Mouse (Mus musculus): Measurements from ENCODE around the gene Dtymk. TPM values are rescaled to one million over a fixed set of nuclear protein-coding genes. Genes with fewer than 3 reads are reported as not detected.
"Not testable (repeated sequence)": the region's sequence is repeated elsewhere in the genome, so short reads cannot be mapped to it uniquely, and the experiment has no call there.

The Dtymk gene
- polyA plus RNA-seq, 1 experiment from 2014 or later: 294 TPM

DNA sequence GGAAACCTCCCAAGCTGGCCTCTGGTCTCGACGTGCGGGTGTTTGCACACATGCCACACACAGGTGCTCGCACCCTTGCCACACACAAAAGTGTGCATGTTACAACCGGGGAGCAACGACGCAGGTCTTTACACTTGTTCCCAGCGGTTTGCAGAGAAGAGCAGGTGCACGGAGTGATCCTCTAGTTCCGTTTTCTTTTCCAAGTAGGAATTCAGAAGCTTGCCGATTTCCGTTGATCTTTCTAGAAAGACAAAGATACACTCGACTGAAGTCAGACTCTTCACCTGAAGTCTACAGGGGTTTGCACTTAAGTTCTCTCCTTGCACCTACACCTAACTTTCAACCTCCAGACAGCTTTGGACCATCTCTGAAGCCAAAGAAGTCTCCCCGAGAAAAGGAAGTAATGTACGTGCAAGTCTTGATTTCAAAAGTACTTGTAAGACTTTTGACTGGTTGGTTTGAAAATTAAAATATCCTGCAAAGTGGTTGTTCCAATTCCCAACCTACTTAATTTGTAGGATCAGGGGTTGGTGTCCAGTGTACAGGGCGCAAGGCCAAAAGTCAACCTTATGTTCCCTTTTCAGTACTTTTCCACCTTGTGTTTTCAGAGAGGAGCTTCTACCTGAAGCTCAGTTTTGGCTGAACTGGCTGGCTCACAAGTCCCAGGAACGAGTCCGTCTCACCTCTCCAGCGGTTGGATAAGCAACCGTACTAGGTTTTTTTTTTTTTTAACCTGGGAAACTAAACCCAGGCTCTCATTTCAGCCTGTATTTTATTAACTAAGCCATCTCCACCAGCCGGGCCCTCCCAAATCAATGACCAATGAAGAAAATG lies 847 bp downstream of the Dtymk start:
- peak overlapping the region; percentile 92 for H3K27ac ChIP-seq (replicated peaks)
- no peaks in the 10 kb centered on the region for H3K9me3 ChIP-seq (replicated peaks)
- H3K27me3 ChIP-seq (ENCODE audit: low read depth, poor library complexity, severe bottlenecking): no peaks in the 10 kb centered on the region
- peaks cover 44% of the 10 kb centered on the region for H3K4me1 ChIP-seq
- H3K4me3 ChIP-seq: peak overlapping the region; percentile 86
- WGBS: 79% methylated on average over 21 of the region's 21 CpGs
- peaks cover 55% of the 10 kb centered on the region for H3K36me3 ChIP-seq
- no peak for DNase-seq (ENCODE audit: low spot score)

DNA sequence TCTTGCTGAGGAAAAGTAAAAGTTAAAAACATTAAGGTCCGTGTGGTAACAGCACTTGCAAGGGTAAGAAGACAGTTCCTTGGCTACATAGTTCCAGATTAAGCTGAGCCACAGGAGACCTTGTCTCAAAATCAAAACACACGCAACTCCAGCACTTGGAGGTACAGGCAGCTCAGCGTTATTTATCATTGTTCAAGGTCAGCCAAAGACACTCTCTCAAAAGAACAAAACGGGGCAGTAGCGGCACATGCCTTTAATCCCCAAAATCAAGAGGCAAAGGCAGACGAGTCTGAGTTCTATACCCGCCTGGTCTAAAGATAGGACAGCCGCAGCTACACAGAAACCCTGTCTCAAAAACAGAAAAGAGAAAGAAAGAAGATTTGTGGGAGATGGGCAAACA lies 5.8 kb downstream of the Dtymk start:
- Histone ChIP-seq H3K27ac (replicated peaks) (no peak overlapping the region), H3K4me1 (peaks cover 7% of the 10 kb centered on the region), H3K36me3 (peaks cover 99% of the 10 kb centered on the region), H3K4me3 (no peak overlapping the region), H3K27me3 (ENCODE audit: low read depth, poor library complexity, severe bottlenecking) (no peaks in the 10 kb centered on the region), H3K9me3 (replicated peaks) (peaks cover 7% of the 10 kb centered on the region; the same call in 1 of the 2 replicates)
- DNase-seq (ENCODE audit: low spot score): no peak
- 91% methylated on average over 8 of the region's 8 CpGs for WGBS

DNA sequence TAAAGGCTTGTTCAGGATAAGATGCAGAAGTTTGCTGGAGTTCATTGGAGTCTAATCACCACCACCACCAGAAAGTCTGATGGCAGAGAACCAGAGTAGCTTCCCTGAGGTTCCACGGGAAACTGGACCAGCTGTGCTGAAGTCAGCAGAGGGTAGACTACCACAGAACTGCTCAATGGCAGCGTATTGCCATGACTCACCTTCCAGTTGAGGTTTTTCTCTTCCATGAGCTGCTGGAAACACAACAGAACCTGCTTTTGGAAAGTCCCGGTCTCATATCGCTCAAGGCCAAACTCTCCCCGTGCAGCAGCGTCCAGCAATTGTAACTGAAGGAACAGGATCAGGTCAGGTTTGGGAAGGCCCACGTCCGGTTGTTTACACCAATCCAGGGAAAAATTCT lies 7.2 kb downstream of the Dtymk start:
- Histone ChIP-seq H3K4me3 (no peak overlapping the region), H3K36me3 (peaks cover 100% of the 10 kb centered on the region), H3K27me3 (ENCODE audit: low read depth, poor library complexity, severe bottlenecking) (no peaks in the 10 kb centered on the region), H3K9me3 (replicated peaks) (peaks cover 7% of the 10 kb centered on the region; the same call in 1 of the 2 replicates), H3K4me1 (0 out of 2 replicates have a peak, but pooled peaks cover 3% of the 10 kb centered on the region), H3K27ac (replicated peaks) (no peak overlapping the region)
- DNase-seq (ENCODE audit: low spot score): no peak
- WGBS: 94% methylated on average over 8 of the region's 8 CpGs

DNA sequence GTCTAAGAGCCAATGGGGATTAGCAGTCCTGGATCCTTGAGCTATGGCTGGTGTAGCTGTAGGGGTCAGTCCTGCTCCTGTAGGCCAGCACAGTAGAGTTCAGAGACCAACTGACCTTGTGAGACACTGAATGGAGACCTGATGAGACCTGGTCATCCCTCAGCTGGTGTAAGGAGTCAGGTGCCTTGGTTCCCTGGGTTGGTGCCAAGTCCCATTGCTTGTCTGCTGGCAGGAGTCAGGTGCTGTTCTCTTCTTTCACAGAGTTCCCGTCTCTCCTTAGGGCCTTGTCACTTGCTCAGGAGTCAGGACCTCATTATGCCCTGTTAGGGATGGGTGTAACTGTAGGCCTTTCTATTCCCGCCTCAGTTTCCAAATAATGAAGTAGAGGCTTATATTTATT lies 14.8 kb downstream of the Dtymk start:
- 89% methylated on average over 2 of the region's 2 CpGs for WGBS
- Histone ChIP-seq H3K4me3 (no peak overlapping the region), H3K27me3 (ENCODE audit: low read depth, poor library complexity, severe bottlenecking) (no peaks in the 10 kb centered on the region), H3K27ac (replicated peaks) (no peak overlapping the region), H3K36me3 (peaks cover 99% of the 10 kb centered on the region), H3K9me3 (replicated peaks) (peaks cover 7% of the 10 kb centered on the region; the same call in 1 of the 2 replicates), H3K4me1 (no peaks in the 10 kb centered on the region)
- no peak for DNase-seq (ENCODE audit: low spot score)

DNA sequence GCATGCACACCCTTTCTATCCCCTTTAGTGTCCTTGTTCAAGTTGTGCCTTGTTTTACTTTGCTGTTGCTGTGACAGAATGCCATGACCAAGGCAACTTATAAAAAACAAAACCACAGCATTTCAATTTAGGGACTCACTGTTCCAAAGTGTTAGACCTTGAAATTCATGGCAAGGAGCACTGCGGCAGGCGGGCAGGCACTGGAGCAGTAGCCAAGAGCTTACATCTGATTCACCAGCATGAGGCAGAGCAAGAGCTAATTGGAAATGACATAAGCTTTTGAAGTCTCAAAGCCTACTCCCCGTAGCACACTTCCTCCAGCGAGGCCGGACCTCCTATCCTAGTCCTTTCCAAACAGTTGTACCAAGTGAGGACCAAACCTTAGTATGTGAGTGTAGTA lies 25.0 kb downstream of the Dtymk start:
- H3K27me3 ChIP-seq (ENCODE audit: low read depth, poor library complexity, severe bottlenecking): no peaks in the 10 kb centered on the region
- H3K27ac ChIP-seq (replicated peaks): no peak overlapping the region
- H3K36me3 ChIP-seq: peaks cover 94% of the 10 kb centered on the region
- 88% methylated on average over 5 of the region's 5 CpGs for WGBS
- no peaks in the 10 kb centered on the region for H3K4me1 ChIP-seq
- H3K9me3 ChIP-seq (replicated peaks): no peaks in the 10 kb centered on the region
- DNase-seq (ENCODE audit: low spot score): no peak
- no peak overlapping the region for H3K4me3 ChIP-seq

DNA sequence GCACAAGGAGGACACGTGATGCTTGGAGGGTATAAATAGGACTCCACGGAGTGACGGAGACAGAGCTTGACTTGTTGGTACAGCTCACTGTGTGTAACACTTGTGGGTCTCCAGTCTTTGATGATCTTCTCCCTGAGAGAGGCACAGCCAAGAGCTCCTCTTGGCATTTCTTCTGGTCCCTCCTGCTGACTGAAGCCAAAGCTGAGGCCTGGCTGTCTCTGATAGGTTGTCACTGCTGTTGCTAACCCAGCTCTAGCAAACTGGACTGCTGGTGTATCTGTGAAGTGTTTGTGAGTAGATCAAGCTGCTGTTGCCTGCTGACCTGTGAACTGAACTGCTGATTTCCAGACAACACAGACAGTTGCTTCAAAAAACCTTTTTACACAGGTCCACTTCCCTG lies 31.8 kb downstream of the Dtymk start:
- WGBS: 93% methylated on average over 3 of the region's 3 CpGs
- H3K27ac ChIP-seq (replicated peaks): no peak overlapping the region
- no peak for DNase-seq (ENCODE audit: low spot score)
- H3K27me3 ChIP-seq (ENCODE audit: low read depth, poor library complexity, severe bottlenecking): no peaks in the 10 kb centered on the region
- H3K9me3 ChIP-seq (replicated peaks): no peaks in the 10 kb centered on the region
- H3K4me1 ChIP-seq: no peaks in the 10 kb centered on the region
- no peak overlapping the region for H3K4me3 ChIP-seq
- peaks cover 67% of the 10 kb centered on the region for H3K36me3 ChIP-seq

DNA sequence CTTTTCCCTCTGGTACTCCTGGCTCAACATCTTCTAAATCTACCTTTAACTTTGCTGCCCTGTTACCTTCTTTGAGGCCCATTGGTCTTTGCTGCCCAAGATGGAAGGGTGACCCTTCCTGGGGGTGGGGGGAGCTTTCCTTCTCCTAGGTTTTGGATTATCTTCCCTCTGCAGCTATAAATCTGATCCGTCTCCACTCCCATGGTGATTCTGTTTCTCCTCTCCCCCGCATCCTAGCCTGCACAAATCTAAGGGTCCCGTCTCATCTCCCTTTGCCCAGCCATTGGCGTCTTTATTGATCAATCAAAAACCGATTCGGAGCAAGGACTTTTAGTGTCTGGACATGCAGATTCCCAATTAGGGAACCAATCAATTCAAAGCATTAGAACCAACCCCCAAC lies 34.1 kb downstream of the Dtymk start:
- 95% methylated on average over 6 of the region's 6 CpGs for WGBS
- H3K36me3 ChIP-seq: peaks cover 44% of the 10 kb centered on the region
- no peak overlapping the region for H3K4me3 ChIP-seq

DNA sequence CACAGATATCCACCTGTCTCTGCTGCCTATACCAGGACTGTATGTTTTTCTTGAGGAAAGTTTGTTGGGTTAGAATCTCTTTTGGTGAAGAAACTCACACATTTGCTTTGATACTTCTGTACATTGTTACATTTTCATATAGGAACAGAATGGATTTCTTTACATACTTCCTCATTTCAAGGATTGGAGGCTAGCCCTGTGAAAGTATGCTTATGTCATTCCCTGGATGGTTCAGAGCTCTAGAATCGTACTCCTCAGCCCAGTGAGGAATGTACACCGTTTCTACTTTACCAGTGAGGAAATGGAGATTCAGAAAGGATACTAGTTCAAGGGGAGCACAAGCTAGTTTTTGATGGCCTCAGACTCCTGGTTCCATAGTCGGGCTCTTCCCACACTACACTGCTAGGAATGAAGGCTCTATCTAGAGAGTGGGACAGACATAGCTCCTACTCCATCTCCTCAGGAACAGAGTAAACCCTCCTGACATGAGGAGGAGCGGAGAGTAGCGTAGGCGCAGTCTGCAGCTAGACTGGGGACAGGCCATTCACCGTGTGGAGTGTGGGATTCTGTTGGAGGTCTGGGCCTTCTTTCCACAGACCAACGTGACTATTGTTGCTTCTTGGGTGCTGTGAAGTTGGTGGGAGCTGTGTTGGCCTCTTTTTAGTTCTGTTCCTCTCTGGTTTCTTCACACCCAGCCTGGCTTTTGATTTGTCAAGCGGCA lies 36.7 kb downstream of the Dtymk start:
- Histone ChIP-seq H3K9me3 (replicated peaks) (no peaks in the 10 kb centered on the region), H3K27me3 (ENCODE audit: low read depth, poor library complexity, severe bottlenecking) (no peaks in the 10 kb centered on the region), H3K4me3 (no peak overlapping the region), H3K36me3 (peaks cover 34% of the 10 kb centered on the region), H3K4me1 (no peaks in the 10 kb centered on the region), H3K27ac (replicated peaks) (no peak overlapping the region)
- no peak for DNase-seq (ENCODE audit: low spot score)
- WGBS: 92% methylated on average over 9 of the region's 9 CpGs

More for the DNA sequence above, 34.1 kb downstream of the Dtymk start:
- H3K9me3 ChIP-seq (replicated peaks): no peaks in the 10 kb centered on the region
- no peak overlapping the region for H3K27ac ChIP-seq (replicated peaks)
- no peak for DNase-seq (ENCODE audit: low spot score)
- no peaks in the 10 kb centered on the region for H3K27me3 ChIP-seq (ENCODE audit: low read depth, poor library complexity, severe bottlenecking)
- H3K4me1 ChIP-seq: no peaks in the 10 kb centered on the region

DNA sequence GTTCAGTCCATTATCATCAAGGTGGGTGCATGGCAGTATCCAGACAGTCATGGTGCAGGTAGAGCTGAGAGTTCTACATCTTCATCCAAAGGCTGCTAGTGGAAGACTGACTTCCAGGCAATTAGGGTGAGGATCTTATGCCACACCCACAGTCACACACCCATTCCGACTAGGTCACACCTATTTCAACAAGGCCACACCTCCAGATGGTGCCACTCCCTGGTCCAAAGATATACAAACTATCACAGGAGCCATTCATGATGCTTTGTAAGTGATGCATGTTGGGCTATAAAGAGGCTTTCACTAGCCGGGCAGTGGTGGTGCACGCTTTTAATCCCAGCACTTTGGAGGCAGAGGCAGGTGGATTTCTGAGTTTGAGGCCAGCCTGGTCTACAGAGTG lies 38.2 kb downstream of the Dtymk start:
- 96% methylated on average over 3 of the region's 3 CpGs for WGBS
- H3K4me1 ChIP-seq; H3K9me3 ChIP-seq (replicated peaks); H3K27me3 ChIP-seq (ENCODE audit: low read depth, poor library complexity, severe bottlenecking); DNase-seq (ENCODE audit: low spot score); H3K4me3 ChIP-seq; H3K27ac ChIP-seq (replicated peaks): not testable (repeated sequence)
- peaks cover 20% of the 10 kb centered on the region for H3K36me3 ChIP-seq

DNA sequence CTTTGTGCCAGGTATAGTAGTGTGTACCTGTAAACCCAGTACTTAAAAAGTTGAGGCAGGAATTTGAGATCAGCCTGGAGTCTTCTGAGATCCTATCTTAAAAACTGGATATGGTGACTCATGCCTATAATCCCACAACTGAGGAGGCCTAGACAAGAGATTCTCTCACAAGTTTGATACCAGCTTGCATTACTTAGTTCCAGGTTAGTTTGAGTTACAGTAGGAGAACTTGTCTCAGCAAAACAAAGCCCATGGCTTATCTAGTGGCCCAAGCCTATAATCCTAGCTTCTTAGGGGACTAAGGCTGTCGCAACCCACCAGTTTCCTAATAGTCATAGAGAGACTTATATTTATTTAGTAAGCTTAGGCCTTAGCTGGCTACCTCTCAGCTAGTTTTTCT lies 41.7 kb downstream of the Dtymk start:
- Histone ChIP-seq H3K27me3 (ENCODE audit: low read depth, poor library complexity, severe bottlenecking) (no peaks in the 10 kb centered on the region), H3K36me3 (0 out of 2 replicates have a peak, but pooled peaks cover 9% of the 10 kb centered on the region), H3K4me3 (no peak overlapping the region), H3K27ac (replicated peaks) (no peak overlapping the region), H3K4me1 (peaks cover 18% of the 10 kb centered on the region), H3K9me3 (replicated peaks) (no peaks in the 10 kb centered on the region)
- WGBS: 91% methylated on average over 1 of the region's 1 CpGs
- no peak for DNase-seq (ENCODE audit: low spot score)

DNA sequence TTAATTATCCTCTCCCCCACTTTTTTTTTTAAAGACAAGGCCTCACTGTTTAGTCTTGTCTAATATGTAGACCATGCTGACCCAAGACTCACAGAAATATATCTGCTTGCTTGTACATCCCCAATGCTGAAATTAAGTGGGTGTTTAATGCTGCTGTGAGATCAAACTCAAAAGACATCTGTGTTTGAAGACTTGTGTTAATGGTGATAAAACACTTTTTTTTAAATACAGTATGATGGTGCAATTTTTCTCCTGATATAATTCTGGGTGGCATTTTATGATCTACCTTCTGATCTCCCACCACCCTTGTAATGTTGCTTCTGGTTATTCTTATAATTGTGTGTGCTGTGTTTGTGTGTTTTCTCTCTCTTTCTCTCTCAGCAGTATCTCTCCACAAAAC lies 45.6 kb downstream of the Dtymk start:
- peaks cover 32% of the 10 kb centered on the region for H3K4me1 ChIP-seq
- DNase-seq (ENCODE audit: low spot score): no peak
- no peaks in the 10 kb centered on the region for H3K9me3 ChIP-seq (replicated peaks)
- H3K27ac ChIP-seq (replicated peaks): no peak overlapping the region
- no peaks in the 10 kb centered on the region for H3K27me3 ChIP-seq (ENCODE audit: low read depth, poor library complexity, severe bottlenecking)
- H3K36me3 ChIP-seq: 0 out of 2 replicates have a peak, but pooled peaks cover 8% of the 10 kb centered on the region
- H3K4me3 ChIP-seq: peak overlapping the region; percentile 97; the same call in 1 of the 2 replicates

DNA sequence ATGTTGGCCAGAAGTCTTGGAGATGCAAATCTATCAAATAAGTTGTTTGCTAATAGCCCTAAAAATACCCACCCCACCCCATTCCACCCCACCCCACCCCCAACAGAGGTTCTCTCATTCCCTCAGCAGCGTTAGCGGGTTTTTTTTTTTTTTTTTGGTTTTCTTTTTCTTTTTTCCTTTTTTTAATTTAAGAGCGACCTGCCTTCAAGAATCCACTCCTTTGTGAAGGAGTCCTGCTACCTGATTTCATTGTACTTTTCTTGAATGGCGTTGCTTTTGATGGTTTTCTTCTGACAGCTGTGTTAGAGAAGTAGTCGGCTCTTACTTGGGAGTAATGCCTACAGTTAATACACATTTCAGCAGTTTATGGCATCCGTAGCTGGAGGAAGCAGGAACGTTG lies 46.1 kb downstream of the Dtymk start:
- peak overlapping the region; percentile 92; the same call in 1 of the 2 replicates for H3K27ac ChIP-seq (replicated peaks)
- no peaks in the 10 kb centered on the region for H3K9me3 ChIP-seq (replicated peaks)
- DNase-seq (ENCODE audit: low spot score): no peak

DNA sequence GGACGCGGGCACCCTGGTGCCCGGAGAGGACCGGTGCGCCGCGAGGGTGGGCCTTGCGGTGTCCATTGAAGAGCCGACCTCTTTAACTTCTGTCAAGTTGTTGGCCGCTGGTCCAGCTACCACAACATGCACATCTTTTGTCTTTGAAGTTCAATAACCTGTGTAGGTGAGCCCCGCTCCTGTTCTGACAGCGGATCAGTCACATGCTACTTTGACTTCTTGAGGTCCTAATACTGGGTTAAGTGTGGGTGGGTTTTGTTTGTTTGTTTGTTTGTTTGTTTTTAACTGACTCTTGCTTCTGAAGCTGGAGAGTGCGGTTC lies 46.5 kb downstream of the Dtymk start:
- H3K27me3 ChIP-seq (ENCODE audit: low read depth, poor library complexity, severe bottlenecking): no peaks in the 10 kb centered on the region
- peak overlapping the region; percentile 92 for H3K27ac ChIP-seq (replicated peaks)
- no peaks in the 10 kb centered on the region for H3K9me3 ChIP-seq (replicated peaks)
- DNase-seq (ENCODE audit: low spot score): no peak
- 0% methylated on average over 13 of the region's 13 CpGs for WGBS
- H3K4me1 ChIP-seq: peaks cover 32% of the 10 kb centered on the region
- peaks cover 5% of the 10 kb centered on the region for H3K36me3 ChIP-seq
- H3K4me3 ChIP-seq: peak overlapping the region; percentile 97

More for the DNA sequence above, 46.1 kb downstream of the Dtymk start:
- Histone ChIP-seq H3K4me1 (peaks cover 32% of the 10 kb centered on the region), H3K36me3 (peaks cover 5% of the 10 kb centered on the region), H3K27me3 (ENCODE audit: low read depth, poor library complexity, severe bottlenecking) (no peaks in the 10 kb centered on the region), H3K4me3 (peak overlapping the region; percentile 97)
- WGBS: 41% methylated on average over 7 of the region's 7 CpGs

Measured in midbrain, embryonic 10.5 days (tissue).